Mouse (Mus musculus) ES-Bruce4 (cell line): ENCODE data around the gene Prkd3.

Experiments
- CTCF ChIP-seq: IDR thresholded peaks from one replicate; pipeline ENCODE4 v1.8.1; 2011; ENCODE audit warnings: low read depth, low read length
- POLR2A ChIP-seq: IDR thresholded peaks from one replicate; pipeline ENCODE4 v1.8.1; 2011; ENCODE audit warnings: low read length; ENCODE audit not compliant: insufficient read depth

DNA sequence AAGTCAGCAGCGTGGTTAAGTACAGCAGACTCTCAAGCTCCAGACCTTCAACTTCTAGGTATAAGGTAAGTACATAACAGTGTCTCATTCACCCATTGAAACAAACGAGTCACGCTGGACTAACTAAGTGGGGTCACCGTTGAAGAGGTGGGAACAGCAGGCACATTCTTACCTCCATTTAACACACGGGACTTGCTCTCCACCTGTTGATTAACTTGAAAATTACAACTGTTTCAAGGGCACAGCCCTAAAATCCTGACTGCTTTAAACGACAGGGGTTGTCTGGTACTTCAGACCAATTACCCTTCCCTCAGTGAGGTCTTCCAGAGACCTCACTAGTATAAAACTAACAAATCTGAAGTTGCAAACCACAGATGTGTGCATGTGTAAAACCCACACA, 61.1 kb downstream of the Prkd3 start:
- TF ChIP-seq POLR2A = no peak
- no peak for TF ChIP-seq CTCF
